Mouse (Mus musculus) naive thymus-derived CD4-positive, alpha-beta T cell, adult 2 months (primary cell): ENCODE measurements at regions not wholly inside any gene's neighbourhood (a gene's known extent, or its start where the extent isn't known, plus 50 kb on each side); places are given as distances from the start of the nearest gene placed in this dataset.
"Not testable (repeated sequence)": the region's sequence is repeated elsewhere in the genome, so short reads cannot be mapped to it uniquely, and the experiment has no call there.

Experiments used
- DNase-seq: peaks from one replicate; pipeline ENCODE4 v3.0.0-alpha.2; 2011; ENCODE audit warnings: low read depth

DNA sequence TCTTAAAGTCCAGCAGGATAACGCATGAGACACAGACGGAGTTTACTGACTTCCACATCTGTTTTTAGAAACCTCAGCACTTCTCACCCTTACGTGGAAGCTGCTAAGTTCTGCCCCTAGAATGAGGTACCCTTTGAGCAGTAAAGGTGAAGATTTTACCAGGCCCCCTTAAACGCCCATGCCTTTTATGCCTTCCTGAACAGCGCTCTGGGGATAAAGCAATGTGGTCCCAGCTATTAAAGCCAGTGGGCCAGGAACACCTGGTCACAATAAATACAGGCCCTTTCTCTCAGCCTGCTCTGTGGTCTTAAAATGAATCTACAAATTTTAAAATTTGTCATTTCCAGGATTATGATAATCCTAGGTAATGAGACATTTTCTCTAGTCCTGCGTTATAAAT, 57.9 kb downstream of the Llph start:
- DNase-seq: no peak

DNA sequence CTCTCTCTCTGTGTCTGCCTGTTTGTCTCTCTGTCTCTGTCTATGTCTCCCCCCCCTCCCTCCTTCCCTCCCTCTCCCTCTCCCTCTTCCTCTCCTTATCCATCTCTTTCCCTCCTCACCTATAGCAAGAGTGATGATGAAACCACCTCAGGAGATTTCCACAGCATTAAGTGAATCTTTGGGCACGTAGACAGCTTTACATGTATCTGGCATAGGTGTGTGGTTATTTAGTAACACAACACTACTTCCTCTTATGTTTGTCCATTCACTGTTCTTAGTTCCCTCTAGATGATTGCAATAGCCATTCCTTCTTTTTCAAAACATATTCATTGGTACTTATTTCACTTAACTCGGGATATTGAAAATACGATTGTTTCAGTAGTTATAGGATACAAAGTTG, 65.0 kb downstream of the Llph start:
- DNase-seq: no peak

DNA sequence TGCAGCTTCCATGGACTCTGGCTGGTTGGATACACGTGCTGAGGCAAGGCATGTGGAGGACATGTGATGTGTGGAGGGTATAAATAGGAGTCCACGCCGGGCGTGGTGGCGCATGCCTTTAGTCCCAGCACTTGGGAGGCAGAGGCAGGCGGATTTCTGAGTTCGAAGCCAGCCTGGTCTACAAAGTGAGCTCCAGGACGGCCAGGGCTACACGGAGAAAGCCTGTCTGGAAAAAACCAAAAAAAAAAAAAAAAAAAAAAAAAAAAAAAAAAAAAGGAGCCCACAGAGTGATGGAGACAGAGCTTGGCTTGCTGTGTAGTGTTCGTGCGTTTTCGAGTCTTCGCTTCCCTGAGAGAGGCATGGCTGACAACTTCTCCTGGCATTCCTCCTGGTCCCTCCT, 66.5 kb downstream of the Llph start:
- not testable (repeated sequence) for DNase-seq

DNA sequence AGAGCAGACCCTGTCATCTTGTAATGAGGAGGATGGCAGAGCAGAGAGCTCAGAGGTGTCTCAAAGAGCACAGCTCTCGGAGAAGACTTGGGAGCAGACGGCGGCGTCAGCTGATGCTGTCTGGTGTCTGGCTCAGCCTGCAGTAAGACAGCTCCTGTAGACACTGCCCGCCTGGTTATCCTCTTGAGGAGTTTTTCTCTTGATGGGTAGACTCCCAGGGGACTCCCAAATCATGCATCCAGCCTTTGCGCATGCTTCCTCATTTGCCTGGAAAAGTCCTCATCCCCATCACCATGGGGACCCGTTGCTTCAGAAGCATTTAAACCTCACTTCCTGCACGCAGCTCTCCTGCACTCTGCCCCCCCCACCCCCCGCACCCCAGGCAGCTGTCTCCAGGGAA, 67.6 kb downstream of the Llph start:
- DNase-seq: no peak

DNA sequence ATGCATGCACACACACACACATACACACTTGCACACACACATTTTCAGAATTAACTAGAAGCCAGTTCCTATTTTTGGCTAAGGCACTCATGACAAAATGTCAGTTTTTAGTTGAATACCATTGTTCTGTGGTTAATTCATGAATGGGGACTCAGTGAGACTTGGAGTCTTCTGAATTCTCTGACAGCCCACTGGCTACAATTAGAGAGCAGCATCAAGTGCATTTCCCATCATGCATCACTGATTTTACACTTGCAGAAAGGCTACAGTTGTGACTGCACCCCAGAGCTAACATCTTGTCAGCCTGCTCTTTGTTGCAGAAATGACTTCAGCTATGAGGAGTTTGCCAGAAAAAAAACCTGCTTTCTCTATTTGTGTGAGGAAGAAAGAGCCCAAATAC, 70.4 kb downstream of the Llph start:
- no peak for DNase-seq

DNA sequence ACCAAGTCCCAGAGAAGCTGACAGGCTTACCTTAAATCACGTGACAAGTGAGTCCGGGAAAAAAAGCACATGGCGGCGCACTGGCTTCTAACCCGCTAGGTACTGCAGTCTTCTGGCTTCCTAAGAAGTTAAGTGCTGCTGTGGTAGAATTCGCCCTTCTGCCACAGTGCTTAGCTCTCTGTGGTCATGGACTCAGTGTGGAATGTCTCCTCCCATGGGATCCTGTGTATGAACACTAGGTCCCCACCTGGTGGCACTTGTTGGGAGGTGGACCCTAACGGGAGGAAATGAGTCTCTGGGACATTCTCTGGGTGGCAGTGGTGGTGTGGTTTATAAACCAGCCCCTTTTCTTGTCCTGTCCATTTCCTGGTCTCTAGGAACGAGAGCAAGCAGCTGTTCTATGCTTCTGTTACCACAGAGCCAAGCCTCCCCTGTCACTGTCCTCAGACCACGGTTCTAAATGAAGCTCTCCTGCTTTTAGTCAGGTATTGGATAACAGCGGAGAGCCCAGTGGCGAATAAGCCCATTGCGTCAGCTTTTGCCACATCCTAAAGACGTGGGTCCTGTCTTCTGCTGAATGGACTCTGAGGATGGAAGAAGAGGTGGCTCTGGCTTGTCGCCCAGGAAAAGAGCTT, 71.5 kb downstream of the Llph start:
- DNase-seq: no peak

DNA sequence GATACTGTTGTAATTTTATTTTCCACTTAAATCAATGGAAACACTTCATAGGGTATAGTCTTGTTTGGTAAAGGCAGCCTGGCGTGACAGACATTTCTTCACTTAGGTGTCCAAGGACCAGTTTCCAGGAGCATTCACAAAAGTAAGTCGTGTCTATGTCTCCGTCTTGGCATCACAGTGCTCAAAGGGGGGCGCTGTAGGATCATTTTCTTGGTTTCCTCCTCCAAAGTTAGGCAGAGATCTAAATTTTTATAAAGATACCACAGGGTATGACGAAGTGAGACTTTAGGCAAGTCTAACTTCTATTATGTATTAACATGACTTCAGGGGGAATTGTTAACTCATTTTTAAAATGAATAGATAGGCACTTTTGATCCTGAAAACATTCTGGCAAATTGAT, 79.1 kb downstream of the Llph start:
- peak; percentile 4 for DNase-seq

DNA sequence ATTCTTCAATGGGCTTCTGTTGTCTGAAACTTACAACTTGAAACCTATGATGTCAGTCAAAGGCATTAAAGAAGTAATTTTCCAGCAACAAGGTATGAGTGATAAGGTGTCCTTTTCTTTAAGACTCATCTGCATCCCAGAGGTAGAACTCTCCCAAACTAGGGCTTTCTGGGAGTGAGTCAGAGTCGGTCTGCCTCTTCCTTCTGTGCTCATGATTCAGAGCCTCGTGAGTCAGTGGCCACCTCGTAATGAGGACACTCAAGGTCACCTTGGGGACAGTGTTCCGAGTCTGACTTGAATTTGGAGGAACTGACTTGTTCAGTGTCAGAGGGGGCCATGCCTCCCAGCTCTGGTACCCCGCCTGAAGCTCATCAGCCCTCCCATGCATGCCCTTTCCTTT, 81.8 kb downstream of the Llph start:
- no peak for DNase-seq
